Mouse (Mus musculus): ENCODE data around the gene Bysl. TPM values are rescaled to one million over a fixed set of nuclear protein-coding genes. Genes with fewer than 3 reads are reported as not detected.
"Not testable (repeated sequence)": the region's sequence is repeated elsewhere in the genome, so short reads cannot be mapped to it uniquely, and the experiment has no call there.

Gene Bysl
- 17.0 and 19.4 TPM in 2 replicates for polyA plus RNA-seq (2015; fragmentation: Nextera tagmentation; extraction: Ambion mirVana)

DNA sequence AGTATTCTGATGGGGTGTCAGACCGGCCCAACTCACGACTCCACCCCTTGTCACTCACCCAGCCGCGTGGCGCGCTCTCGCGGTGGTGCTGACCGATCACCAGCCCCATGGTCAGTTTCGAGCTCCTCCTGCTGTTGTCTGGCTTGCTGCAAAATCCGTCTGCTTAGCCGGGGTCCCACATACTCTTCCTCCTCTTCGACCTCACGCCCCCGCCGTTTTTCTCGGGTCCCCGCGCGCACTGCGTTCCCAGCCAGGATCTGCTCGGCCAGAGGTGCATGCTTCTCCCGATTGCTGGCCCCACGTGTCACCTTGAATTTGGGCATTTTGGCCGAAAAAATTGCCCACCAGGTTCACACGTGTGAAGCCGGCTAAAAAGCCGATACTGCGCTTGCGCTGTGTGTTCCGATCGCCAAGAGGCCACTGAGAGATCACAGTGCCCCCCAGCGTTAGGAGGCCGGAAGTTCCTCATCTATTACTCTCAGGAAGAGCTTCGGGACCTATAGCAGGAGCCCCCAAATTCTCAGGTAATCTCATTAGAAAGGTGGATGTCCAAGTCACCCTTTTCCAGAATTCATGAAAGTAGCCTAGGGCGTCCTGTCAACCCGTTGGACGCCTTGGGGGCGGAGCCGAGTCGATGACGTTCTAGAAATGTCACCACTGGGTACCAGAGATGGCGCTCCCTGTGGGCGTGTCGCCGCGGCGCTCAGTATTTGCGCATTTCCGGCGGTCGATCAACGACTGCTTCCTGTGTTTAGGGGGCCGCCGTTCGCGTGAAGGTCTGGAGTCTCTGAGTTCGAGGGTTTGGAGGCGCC lies at the start of gene Bysl, which contains the start of the genes Med20 and Gm20517:
Gene Bysl (minus strand): TSS at position 644 of the 812 bp plus-strand sequence.
Gene Med20 (plus strand): TSS at position 734 of the 812 bp plus-strand sequence.
Gene Gm20517 (plus strand): TSS at position 741 of the 812 bp plus-strand sequence.
- under 1% methylated on average over 59 of the region's 59 CpGs for WGBS
- Histone ChIP-seq H3K36me3 (ENCODE audit: control insufficient read depth, insufficient read depth, low read length) (peaks cover 13% of the 10 kb centered on the region), H3K4me2 (ENCODE audit: low read depth, low read length) (peak within 1 kb of the TSS; percentile 86), H3K27ac (ENCODE audit: low read length) (peak within 1 kb of the TSS; percentile 82), H3K9ac (ENCODE audit: low read length) (peak within 1 kb of the TSS; percentile 85), H3K27me3 (ENCODE audit: control insufficient read depth, insufficient read depth, low read depth, low read length) (no peaks in the 10 kb centered on the region), H3K9me3 (ENCODE audit: control insufficient read depth, low read length) (no peaks in the 10 kb centered on the region), H3K4me3 (ENCODE audit: low read length) (peak within 1 kb of the TSS; percentile 86), H3K4me1 (replicated peaks; ENCODE audit: control insufficient read depth, insufficient read depth, low read length) (peaks cover 17% of the 10 kb centered on the region)
- peak; percentile 95 for ATAC-seq (ENCODE audit: low read depth)

DNA sequence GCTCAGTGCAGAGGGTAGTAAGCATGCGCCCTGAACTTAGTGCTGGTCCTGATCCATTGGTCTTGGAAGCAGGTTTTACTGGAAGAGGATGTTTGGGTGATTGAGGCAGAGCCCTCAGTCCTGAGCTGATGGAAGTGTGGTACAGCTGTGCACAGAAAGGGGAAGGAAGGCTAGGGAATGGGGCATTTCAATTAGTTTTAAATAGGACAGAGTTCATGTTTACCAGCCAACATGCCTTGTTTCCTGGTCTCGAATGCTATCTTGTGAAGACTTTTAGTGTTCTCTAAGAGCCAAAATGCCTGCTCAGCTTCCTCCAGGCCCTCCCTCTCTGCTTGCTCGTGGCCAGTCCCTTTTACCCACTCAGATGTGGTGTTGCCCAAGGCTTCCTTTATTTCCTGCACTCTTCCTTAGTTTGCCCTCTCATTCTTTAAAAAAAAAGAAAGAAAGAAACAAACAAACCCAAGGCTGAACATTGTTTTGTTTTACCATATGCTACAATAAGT lies 47.5 kb upstream of the Bysl start:
- H3K27ac ChIP-seq (ENCODE audit: low read length) = no peak overlapping the region
- H3K27me3 ChIP-seq (ENCODE audit: control insufficient read depth, insufficient read depth, low read depth, low read length) = no peaks in the 10 kb centered on the region
- no peak overlapping the region for H3K4me3 ChIP-seq (ENCODE audit: low read length)
- no peak overlapping the region for H3K4me2 ChIP-seq (ENCODE audit: low read depth, low read length)
- no peaks in the 10 kb centered on the region for H3K4me1 ChIP-seq (replicated peaks; ENCODE audit: control insufficient read depth, insufficient read depth, low read length)
- 67% methylated on average over 3 of the region's 3 CpGs for WGBS
- no peak for ATAC-seq (ENCODE audit: low read depth)
- no peaks in the 10 kb centered on the region for H3K9me3 ChIP-seq (ENCODE audit: control insufficient read depth, low read length)
- no peaks in the 10 kb centered on the region for H3K36me3 ChIP-seq (ENCODE audit: control insufficient read depth, insufficient read depth, low read length)
- no peak overlapping the region for H3K9ac ChIP-seq (ENCODE audit: low read length)

DNA sequence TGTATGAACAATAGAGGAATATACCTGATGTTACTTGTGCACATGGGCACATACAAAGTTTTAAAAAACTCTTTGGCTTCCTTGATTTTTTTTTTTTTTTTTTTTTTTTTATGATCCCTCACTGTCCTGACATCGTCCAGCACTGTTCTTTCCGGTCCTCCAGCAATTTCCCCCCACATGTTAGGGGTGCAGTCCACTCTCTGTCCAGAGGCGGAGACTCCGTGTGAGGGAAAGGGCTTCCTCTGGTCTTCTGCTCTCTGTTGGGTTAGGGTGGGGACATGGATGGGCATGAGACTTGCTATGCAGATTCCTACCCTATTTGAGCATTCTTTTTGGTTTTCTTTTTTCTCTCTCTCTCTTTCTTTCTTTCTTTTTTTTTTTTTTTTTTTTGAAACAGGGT lies 46.6 kb upstream of the Bysl start:
- WGBS = 90% methylated on average over 4 of the region's 4 CpGs
- Histone ChIP-seq H3K9me3 (ENCODE audit: control insufficient read depth, low read length) (no peaks in the 10 kb centered on the region), H3K36me3 (ENCODE audit: control insufficient read depth, insufficient read depth, low read length) (no peaks in the 10 kb centered on the region), H3K27me3 (ENCODE audit: control insufficient read depth, insufficient read depth, low read depth, low read length) (no peaks in the 10 kb centered on the region), H3K4me1 (replicated peaks; ENCODE audit: control insufficient read depth, insufficient read depth, low read length) (no peaks in the 10 kb centered on the region), H3K27ac (ENCODE audit: low read length) (no peak overlapping the region), H3K4me2 (ENCODE audit: low read depth, low read length) (no peak overlapping the region), H3K9ac (ENCODE audit: low read length) (no peak overlapping the region), H3K4me3 (ENCODE audit: low read length) (no peak overlapping the region)
- no peak for ATAC-seq (ENCODE audit: low read depth)

DNA sequence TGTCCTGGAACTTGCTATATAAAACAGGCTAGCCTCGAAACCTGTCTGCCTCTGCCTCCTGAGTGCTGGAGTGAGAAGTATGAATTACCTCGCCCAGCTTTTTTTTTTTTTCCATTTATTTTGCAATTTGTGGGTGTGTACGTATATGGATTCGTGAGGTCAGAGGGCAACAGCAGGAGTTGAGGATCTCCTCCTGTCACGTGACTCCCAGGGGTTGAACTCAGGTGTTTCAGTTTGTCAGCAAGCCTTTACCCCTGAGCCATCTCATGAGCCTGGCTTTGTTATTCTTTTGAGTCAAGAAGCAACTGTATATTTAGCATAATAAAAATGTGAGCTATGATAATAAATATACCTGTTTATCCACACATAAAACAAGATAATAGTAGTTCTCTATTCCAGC lies 44.4 kb upstream of the Bysl start:
- Histone ChIP-seq H3K9ac (ENCODE audit: low read length) (no peak overlapping the region), H3K4me3 (ENCODE audit: low read length) (no peak overlapping the region), H3K27me3 (ENCODE audit: control insufficient read depth, insufficient read depth, low read depth, low read length) (no peaks in the 10 kb centered on the region), H3K36me3 (ENCODE audit: control insufficient read depth, insufficient read depth, low read length) (no peaks in the 10 kb centered on the region), H3K27ac (ENCODE audit: low read length) (no peak overlapping the region), H3K4me1 (replicated peaks; ENCODE audit: control insufficient read depth, insufficient read depth, low read length) (no peaks in the 10 kb centered on the region), H3K4me2 (ENCODE audit: low read depth, low read length) (no peak overlapping the region), H3K9me3 (ENCODE audit: control insufficient read depth, low read length) (no peaks in the 10 kb centered on the region)
- ATAC-seq (ENCODE audit: low read depth) = no peak
- WGBS = 67% methylated on average over 5 of the region's 5 CpGs

DNA sequence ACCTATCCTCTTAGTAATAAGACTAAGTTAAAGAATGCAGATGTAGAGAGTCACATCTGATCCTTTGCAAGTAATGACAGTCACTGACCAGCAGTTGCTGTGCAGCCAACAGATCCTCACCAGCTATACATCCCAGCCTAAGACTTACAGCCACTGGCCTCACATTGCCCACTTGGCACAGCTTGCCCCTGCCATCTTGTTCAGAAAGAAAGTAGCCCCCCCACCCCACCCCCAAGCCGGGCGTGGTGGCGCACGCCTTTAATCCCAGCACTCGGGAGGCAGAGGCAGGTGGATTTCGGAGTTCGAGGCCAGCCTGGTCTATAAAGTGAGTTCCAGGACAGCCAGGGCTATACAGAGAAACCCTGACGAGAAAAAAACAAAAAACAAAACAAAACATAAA lies 43.1 kb upstream of the Bysl start:
- WGBS = 93% methylated on average over 8 of the region's 8 CpGs
- not testable (repeated sequence) for H3K9me3 ChIP-seq (ENCODE audit: control insufficient read depth, low read length); H3K27me3 ChIP-seq (ENCODE audit: control insufficient read depth, insufficient read depth, low read depth, low read length); H3K4me1 ChIP-seq (replicated peaks; ENCODE audit: control insufficient read depth, insufficient read depth, low read length); H3K9ac ChIP-seq (ENCODE audit: low read length); H3K27ac ChIP-seq (ENCODE audit: low read length); H3K4me3 ChIP-seq (ENCODE audit: low read length); H3K36me3 ChIP-seq (ENCODE audit: control insufficient read depth, insufficient read depth, low read length); ATAC-seq (ENCODE audit: low read depth); H3K4me2 ChIP-seq (ENCODE audit: low read depth, low read length)

DNA sequence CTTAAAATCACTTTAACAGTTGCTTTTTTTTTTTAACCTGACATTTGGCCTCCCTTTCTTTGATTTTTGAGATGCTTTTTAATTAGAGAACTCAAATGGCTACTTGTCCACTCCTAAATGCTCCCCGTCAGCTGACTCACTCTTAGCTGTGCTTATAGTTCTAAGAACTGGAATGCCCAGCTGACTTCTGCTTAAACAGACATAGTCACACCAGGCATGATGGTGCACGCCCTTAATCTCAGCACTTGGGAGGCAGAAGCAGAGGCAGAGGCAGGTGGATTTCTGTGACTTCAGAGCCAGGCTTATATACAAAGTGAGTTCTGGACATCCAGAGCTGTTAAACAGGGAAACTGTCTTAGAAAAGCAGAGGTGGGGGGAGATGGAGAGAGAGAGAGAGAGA lies 40.7 kb upstream of the Bysl start:
- Histone ChIP-seq H3K36me3 (ENCODE audit: control insufficient read depth, insufficient read depth, low read length) (no peaks in the 10 kb centered on the region), H3K4me1 (replicated peaks; ENCODE audit: control insufficient read depth, insufficient read depth, low read length) (no peaks in the 10 kb centered on the region), H3K9me3 (ENCODE audit: control insufficient read depth, low read length) (no peaks in the 10 kb centered on the region), H3K9ac (ENCODE audit: low read length) (no peak overlapping the region), H3K4me2 (ENCODE audit: low read depth, low read length) (no peak overlapping the region), H3K27ac (ENCODE audit: low read length) (no peak overlapping the region), H3K4me3 (ENCODE audit: low read length) (no peak overlapping the region), H3K27me3 (ENCODE audit: control insufficient read depth, insufficient read depth, low read depth, low read length) (no peaks in the 10 kb centered on the region)
- no peak for ATAC-seq (ENCODE audit: low read depth)
- 81% methylated on average over 2 of the region's 2 CpGs for WGBS

DNA sequence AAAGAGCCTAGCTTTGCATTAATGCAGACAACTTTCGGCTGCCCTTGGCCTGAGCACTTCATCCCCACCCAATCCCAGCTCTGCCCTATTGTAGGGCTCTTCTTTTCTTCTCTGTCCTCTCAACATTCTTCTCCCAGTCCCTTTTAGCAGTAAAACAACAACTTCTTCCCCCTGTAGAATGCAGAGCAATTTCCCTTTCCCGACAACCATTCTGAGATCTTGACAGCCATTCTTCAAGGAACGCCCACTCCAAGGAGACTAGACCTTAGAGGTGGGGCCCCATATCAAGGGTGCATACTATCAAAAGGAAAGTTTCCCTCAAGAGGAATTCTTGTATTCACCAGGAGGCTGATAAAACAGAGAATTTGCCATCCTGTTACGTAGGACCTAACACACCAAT lies 37.7 kb upstream of the Bysl start:
- no peak overlapping the region for H3K4me3 ChIP-seq (ENCODE audit: low read length)
- H3K27me3 ChIP-seq (ENCODE audit: control insufficient read depth, insufficient read depth, low read depth, low read length) = no peaks in the 10 kb centered on the region
- 49% methylated on average over 4 of the region's 4 CpGs for WGBS
- ATAC-seq (ENCODE audit: low read depth) = no peak
- no peak overlapping the region for H3K27ac ChIP-seq (ENCODE audit: low read length)
- no peak overlapping the region for H3K9ac ChIP-seq (ENCODE audit: low read length)
- no peak overlapping the region for H3K4me2 ChIP-seq (ENCODE audit: low read depth, low read length)
- H3K4me1 ChIP-seq (replicated peaks; ENCODE audit: control insufficient read depth, insufficient read depth, low read length) = no peaks in the 10 kb centered on the region
- no peaks in the 10 kb centered on the region for H3K9me3 ChIP-seq (ENCODE audit: control insufficient read depth, low read length)
- H3K36me3 ChIP-seq (ENCODE audit: control insufficient read depth, insufficient read depth, low read length) = no peaks in the 10 kb centered on the region

DNA sequence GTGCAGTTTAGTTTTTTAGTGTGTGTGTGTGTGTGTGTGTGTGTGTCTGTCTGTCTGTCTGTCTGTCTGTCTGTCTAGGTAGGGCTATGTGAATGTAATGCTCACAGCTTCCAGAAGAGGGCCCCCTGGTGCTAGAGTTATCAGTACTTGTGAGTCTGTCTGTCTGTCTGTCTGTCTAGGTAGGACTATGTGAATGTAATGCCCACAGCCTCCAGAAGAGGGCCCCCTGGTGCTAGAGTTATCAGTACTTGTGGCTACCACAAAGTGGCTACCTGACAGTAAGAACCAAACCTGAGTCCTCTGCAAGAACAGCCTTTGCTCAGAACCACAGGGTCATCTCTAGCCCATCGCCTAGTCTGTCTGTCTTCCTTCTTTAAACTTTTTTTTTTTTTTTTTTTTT lies 35.4 kb upstream of the Bysl start:
- Histone ChIP-seq H3K27ac (ENCODE audit: low read length) (no peak overlapping the region), H3K9ac (ENCODE audit: low read length) (no peak overlapping the region), H3K9me3 (ENCODE audit: control insufficient read depth, low read length) (no peaks in the 10 kb centered on the region), H3K27me3 (ENCODE audit: control insufficient read depth, insufficient read depth, low read depth, low read length) (no peaks in the 10 kb centered on the region), H3K36me3 (ENCODE audit: control insufficient read depth, insufficient read depth, low read length) (no peaks in the 10 kb centered on the region), H3K4me3 (ENCODE audit: low read length) (no peak overlapping the region), H3K4me1 (replicated peaks; ENCODE audit: control insufficient read depth, insufficient read depth, low read length) (no peaks in the 10 kb centered on the region), H3K4me2 (ENCODE audit: low read depth, low read length) (no peak overlapping the region)
- no peak for ATAC-seq (ENCODE audit: low read depth)
- 67% methylated on average over 1 of the region's 1 CpGs for WGBS

DNA sequence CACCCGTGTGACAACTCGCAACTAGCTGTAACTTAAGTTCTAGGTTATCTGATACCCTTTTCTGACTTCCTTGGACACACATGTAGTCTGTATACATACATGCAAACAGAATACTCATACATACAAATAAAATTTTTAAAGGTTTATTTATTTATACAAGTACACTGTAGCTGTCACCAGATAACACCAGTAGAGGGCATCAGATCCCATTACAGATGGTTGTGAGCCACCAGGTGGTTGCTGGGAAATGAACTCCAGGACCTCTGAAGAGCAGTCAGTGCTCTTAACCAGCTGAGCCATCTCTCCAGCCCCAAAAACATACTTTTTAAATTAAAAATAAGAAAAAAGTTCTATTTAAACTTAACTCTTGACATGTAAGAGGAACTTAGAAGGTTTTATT lies 31.7 kb upstream of the Bysl start:
- Histone ChIP-seq H3K36me3 (ENCODE audit: control insufficient read depth, insufficient read depth, low read length) (no peaks in the 10 kb centered on the region), H3K4me2 (ENCODE audit: low read depth, low read length) (no peak overlapping the region), H3K4me1 (replicated peaks; ENCODE audit: control insufficient read depth, insufficient read depth, low read length) (no peaks in the 10 kb centered on the region), H3K4me3 (ENCODE audit: low read length) (no peak overlapping the region), H3K9me3 (ENCODE audit: control insufficient read depth, low read length) (no peaks in the 10 kb centered on the region), H3K9ac (ENCODE audit: low read length) (no peak overlapping the region), H3K27me3 (ENCODE audit: control insufficient read depth, insufficient read depth, low read depth, low read length) (no peaks in the 10 kb centered on the region), H3K27ac (ENCODE audit: low read length) (no peak overlapping the region)
- 72% methylated on average over 2 of the region's 2 CpGs for WGBS
- ATAC-seq (ENCODE audit: low read depth) = no peak

Data from lung, embryonic 16.5 days (tissue).